In genomic region chr5:149454281-149454680, GRCm38 (mm10) we compare ENCODE assay signal across 9 mouse cellular contexts. TPM values are rescaled to one million over a fixed set of nuclear protein-coding genes. Genes with fewer than 3 reads are reported as not detected.
DNase-seq lines count a peak whose midpoint lies in the region; ATAC-seq and TF ChIP-seq lines count a peak whose summit lies in the region.
"Had no signal": no experiment of that assay in that cellular context is flagged by ENCODE, and none has a peak within 500 bp of the region (broad histone marks: within the 10 kb centered on the region; RNA-seq: fewer than 3 reads in every experiment).

No protein-coding gene starts in this region.

- ATAC-seq in CD4-positive, CD25-positive, alpha-beta regulatory T cell, adult 4 months = peak; percentile 84
- no peak for ATAC-seq in neural tube, embryonic 11.5 days (ENCODE audit: insufficient read depth, low FRiP score, low TSS enrichment)

- H3K27me3 ChIP-seq in neural tube, embryonic 11.5 days (ENCODE audit: control insufficient read depth, insufficient read depth, low read length) = no peaks in the 10 kb centered on the region
- H3K27me3 ChIP-seq: heart, embryonic 13.5 days had no signal

- no peaks in the 10 kb centered on the region for H3K36me3 ChIP-seq in neural tube, embryonic 11.5 days (ENCODE audit: control insufficient read depth, insufficient read depth, low read length)
- H3K36me3 ChIP-seq: heart, embryonic 13.5 days had no signal

- no peak overlapping the region for H3K9ac ChIP-seq in neural tube, embryonic 11.5 days (ENCODE audit: low read length)
- H3K9ac ChIP-seq: heart, embryonic 13.5 days had no signal

- no peak for TF ChIP-seq POLR2A in bone marrow macrophage, adult 2 months (IDR thresholded peaks at IDR 0.05; ENCODE audit: borderline replicate concordance, low read depth, low read length)
- no peak for TF ChIP-seq POLR2A in embryonic fibroblast, embryonic 13.5 days (IDR thresholded peaks at IDR 0.05; ENCODE audit: low read depth, low read length)

- no peaks in the 10 kb centered on the region for H3K4me1 ChIP-seq in bone marrow macrophage, adult 2 months (ENCODE audit: control insufficient read depth, insufficient read depth, low read length)
- H3K4me1 ChIP-seq in embryonic fibroblast, embryonic 13.5 days (ENCODE audit: control insufficient read depth, insufficient read depth, low read length) = no peaks in the 10 kb centered on the region
- H3K4me1 ChIP-seq in neural tube, embryonic 11.5 days (ENCODE audit: control insufficient read depth, insufficient read depth, low read length) = no peaks in the 10 kb centered on the region

- H3K4me2 ChIP-seq in neural tube, embryonic 11.5 days (ENCODE audit: low read depth) = no peak overlapping the region
- H3K4me2 ChIP-seq: heart, embryonic 13.5 days had no signal

- 26% methylated on average over 6 of the region's 6 CpGs for WGBS in neural tube, embryonic 11.5 days

- peak; percentile 79 for DNase-seq in 3T3-L1 (ENCODE audit: low read depth, low spot score)
- peak; percentile 33 for DNase-seq in heart, postnatal 25 days (ENCODE audit: low spot score)
- peak; percentile 46 to 79 for DNase-seq in left cerebral cortex, adult 8-10 months (ENCODE audit: low spot score in 2 of 2)
- peak; percentile 81 for DNase-seq in neural tube, embryonic 11.5 days (ENCODE audit: low spot score)
- DNase-seq in urinary bladder, postnatal 14 days (ENCODE audit: low spot score) = peak; percentile 72

- no peak overlapping the region for H3K27ac ChIP-seq in bone marrow macrophage, adult 2 months (ENCODE audit: insufficient read depth, low read depth, low read length)
- no peak overlapping the region for H3K27ac ChIP-seq in embryonic fibroblast, embryonic 13.5 days (ENCODE audit: insufficient read depth, low read length)
- no peak overlapping the region for H3K27ac ChIP-seq in neural tube, embryonic 11.5 days (ENCODE audit: low read depth, low read length)
- H3K27ac ChIP-seq: heart, embryonic 13.5 days had no signal

- H3K4me3 ChIP-seq in bone marrow macrophage, adult 2 months (ENCODE audit: insufficient read depth, low read length) = no peak overlapping the region
- no peak overlapping the region for H3K4me3 ChIP-seq in embryonic fibroblast, embryonic 13.5 days (ENCODE audit: insufficient read depth, low read length)
- H3K4me3 ChIP-seq in neural tube, embryonic 11.5 days (ENCODE audit: low read depth, low read length) = no peak overlapping the region
- H3K4me3 ChIP-seq: heart, embryonic 13.5 days had no signal

- H3K9me3 ChIP-seq in neural tube, embryonic 11.5 days (ENCODE audit: control insufficient read depth, low read length) = no peaks in the 10 kb centered on the region
- H3K9me3 ChIP-seq: heart, embryonic 13.5 days had no signal

- TF ChIP-seq CTCF in bone marrow macrophage, adult 2 months (IDR thresholded peaks at IDR 0.05; ENCODE audit: low read depth, low read length) = peak; percentile 83
- TF ChIP-seq CTCF in embryonic fibroblast, embryonic 13.5 days (IDR thresholded peaks at IDR 0.05; ENCODE audit: borderline replicate concordance, insufficient read depth, low read length) = peak; percentile 51; the same call in 1 of the 2 replicates

- intact Hi-C loops in heart, postnatal 25 days (cut with DNase I) = loop anchor here (1.0 kb wide), 1 partner anchor 70 kb away; no protein-coding TSS in a partner anchor

RNA-seq across cellular contexts. Expression of gene Tex26, which starts 14.8 kb away (rescaled TPM):
- not detected for polyA plus RNA-seq in CD4-positive, CD25-positive, alpha-beta regulatory T cell, adult 4 months (2017; shearing (Covaris generic))
- polyA plus RNA-seq in bone marrow macrophage, adult 2 months (2012; ENCODE audit: insufficient read depth, insufficient read length, missing spikeins) = not detected in 2 replicates
- 1.6 TPM in 1 of 2 replicates, not detected in the other for polyA plus RNA-seq in embryonic fibroblast, embryonic 13.5 days (2011; ENCODE audit: insufficient read length, low read depth, missing spikeins)
- total RNA-seq in heart, postnatal 25 days (2021) = not detected
- total RNA-seq in left cerebral cortex, adult 8-10 months (2022) = 1 to 10 TPM in 1 of 4 experiments, under 1 TPM in 3; 0.32 to 1.6 (median 0.80) TPM
- 0.49 and 1.4 TPM in 2 replicates for polyA plus RNA-seq in neural tube, embryonic 11.5 days (2014; fragmentation: Nextera tagmentation; extraction: Ambion mirVana)

RNA-seq across cellular contexts. Expression of gene Medag, which starts 42.7 kb away (rescaled TPM):
- 1 to 10 TPM; 2.4 to 2.7 TPM for polyA plus RNA-seq in CD4-positive, CD25-positive, alpha-beta regulatory T cell, adult 4 months (2017; shearing (Covaris generic))
- polyA plus RNA-seq in bone marrow macrophage, adult 2 months (2012; ENCODE audit: insufficient read depth, insufficient read length, missing spikeins) = 0.19 and 0.57 TPM in 2 replicates
- 70.2 and 77.2 TPM in 2 replicates for polyA plus RNA-seq in embryonic fibroblast, embryonic 13.5 days (2011; ENCODE audit: insufficient read length, low read depth, missing spikeins)
- total RNA-seq in heart, postnatal 25 days (2021) = 10 to 100 TPM; 16.2 to 16.7 TPM
- total RNA-seq in left cerebral cortex, adult 8-10 months (2022) = 10 to 100 TPM; 12.1 to 17.6 (median 15.0) TPM
- polyA plus RNA-seq in neural tube, embryonic 11.5 days (2014; fragmentation: Nextera tagmentation; extraction: Ambion mirVana) = 0.16 and 0.28 TPM in 2 replicates

Comparison
In these comparisons a context has a peak if more than half of its experiments do, and no peak if none do; other contexts are left out.
1. RNA of gene Medag, which starts 42.7 kb away (polyA plus RNA-seq): 70.2 to 77.2 TPM in embryonic fibroblast, embryonic 13.5 days; 2.4 to 2.7 TPM in CD4-positive, CD25-positive, alpha-beta regulatory T cell, adult 4 months, 0.19 to 0.57 TPM in bone marrow macrophage, adult 2 months and 0.16 to 0.28 TPM in neural tube, embryonic 11.5 days; every median in the first group is over 10 times any median in the second.
2. Peak in every context shown above with its lines, with median percentiles within 50 percentile points of each other: DNase-seq.